Mouse (Mus musculus) neural tube, embryonic 14.5 days (tissue): ENCODE data around the gene Olfr801. TPM values are rescaled to one million over a fixed set of nuclear protein-coding genes. Genes with fewer than 3 reads are reported as not detected.

ENCODE experiments used
- ATAC-seq: fragments of 200-750 bp; cut with Nextera tagmentation; 2 replicates; pipeline ENCODE4 v1.8.0; 2017; ENCODE audit warnings: low read depth, mild to moderate bottlenecking, moderate TSS enrichment, moderate library complexity
- H3K27ac ChIP-seq: fragments of 300-500 bp; sonication (generic); 2 replicates; pipeline ENCODE4 v1.5.1; 2014; ENCODE audit warnings: low read depth, mild to moderate bottlenecking, control low read depth, low read length, moderate library complexity, mixed read lengths
- H3K27me3 ChIP-seq: fragments of 300-500 bp; sonication (generic); 2 replicates; pipeline ENCODE4 v1.6.1; 2014; ENCODE audit warnings: low read length; ENCODE audit not compliant: control insufficient read depth, insufficient read depth
- H3K36me3 ChIP-seq: fragments of 300-500 bp; sonication (generic); 2 replicates; pipeline ENCODE4 v1.6.1; 2014; ENCODE audit warnings: low read length, mixed read lengths; ENCODE audit not compliant: control insufficient read depth, insufficient read depth
- H3K4me1 ChIP-seq: fragments of 300-500 bp; sonication (generic); 2 replicates; pipeline ENCODE4 v1.6.1; 2014; ENCODE audit warnings: low read length; ENCODE audit not compliant: control insufficient read depth, insufficient read depth
- H3K4me2 ChIP-seq: fragments of 300-500 bp; sonication (generic); 2 replicates; pipeline ENCODE4 v1.6.1; 2014; ENCODE audit warnings: mild to moderate bottlenecking, low read depth, low read length, control low read depth
- H3K4me3 ChIP-seq: fragments of 300-500 bp; sonication (generic); 2 replicates; pipeline ENCODE4 v1.5.1; 2014; ENCODE audit warnings: low read depth, low read length, control low read depth, mixed read lengths
- H3K9ac ChIP-seq: fragments of 300-500 bp; sonication (generic); replicated peaks from 2 replicates; pipeline ENCODE4 v1.6.1; 2014; ENCODE audit warnings: low read depth, mild to moderate bottlenecking, control low read depth, low read length, mixed read lengths
- H3K9me3 ChIP-seq: fragments of 300-500 bp; sonication (generic); 2 replicates; pipeline ENCODE4 v1.6.1; 2016; ENCODE audit warnings: low read length; ENCODE audit not compliant: control insufficient read depth
- WGBS: fragments of 180-500 bp; shearing (Covaris S2); extraction: QIAGEN DNeasy Blood & Tissue Kit; methylation state at CpG from one replicate; pipeline ENCODE4 v1.1.7; 2014; 5-methylcytosine and 5-hydroxymethylcytosine counted together
- polyA plus RNA-seq: library from polyadenylated mRNA; unstranded; fragments of >200 nt; fragmentation: Nextera tagmentation; extraction: Ambion mirVana; gene quantifications from 2 replicates; pipeline ENCODE4 v1.2.1, GENCODE M21; 2014

Gene Olfr801
- polyA plus RNA-seq: not detected in 2 replicates

DNA sequence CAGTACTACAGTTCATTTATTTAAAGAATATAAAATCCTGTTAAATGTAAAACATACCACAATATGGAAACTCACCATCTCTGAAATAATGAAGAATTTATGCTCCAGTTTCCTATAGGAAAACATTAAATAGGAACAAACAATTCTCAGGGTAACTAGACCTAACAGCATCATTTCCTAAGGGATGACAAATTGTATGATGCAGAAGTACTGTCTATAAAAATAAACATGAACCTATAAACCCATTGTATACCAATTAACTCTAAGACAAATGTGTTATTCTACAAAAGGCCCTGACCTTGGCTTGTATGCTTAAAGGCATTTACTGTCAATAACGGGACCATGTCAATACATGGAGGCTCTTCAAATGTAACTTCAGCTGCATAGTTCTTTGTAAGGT lies at the start of gene Olfr801:
Gene Olfr801, minus strand, starts transcription at position 101 of the 400 bp plus-strand sequence.
- no peaks in the 10 kb centered on the region for H3K9me3 ChIP-seq
- H3K27ac ChIP-seq: no peak within 1 kb of the TSS
- WGBS: 84% methylated on average over 1 of the region's 1 CpGs
- H3K4me1 ChIP-seq: no peaks in the 10 kb centered on the region
- ATAC-seq: no peak
- H3K36me3 ChIP-seq: no peaks in the 10 kb centered on the region
- no peak within 1 kb of the TSS for H3K9ac ChIP-seq
- no peak within 1 kb of the TSS for H3K4me3 ChIP-seq
- H3K27me3 ChIP-seq: no peaks in the 10 kb centered on the region
- H3K4me2 ChIP-seq: no peak within 1 kb of the TSS

- H3K36me3 ChIP-seq: no peaks in the 10 kb centered on the region
- H3K4me2 ChIP-seq: no peak within 1 kb of the TSS
- no peaks in the 10 kb centered on the region for H3K9me3 ChIP-seq
- H3K27me3 ChIP-seq: no peaks in the 10 kb centered on the region
- H3K9ac ChIP-seq: no peak within 1 kb of the TSS
- no peak within 1 kb of the TSS for H3K4me3 ChIP-seq
- no peaks in the 10 kb centered on the region for H3K4me1 ChIP-seq
- ATAC-seq: no peak
- H3K27ac ChIP-seq: no peak within 1 kb of the TSS
Observed at GRCm38 (mm10) chr10:129702910-129703309, 29.2 kb upstream of the Olfr801 start, which contains the start of gene Olfr804. TSS of gene Olfr804 (plus strand) at chr10:129703210.

DNA sequence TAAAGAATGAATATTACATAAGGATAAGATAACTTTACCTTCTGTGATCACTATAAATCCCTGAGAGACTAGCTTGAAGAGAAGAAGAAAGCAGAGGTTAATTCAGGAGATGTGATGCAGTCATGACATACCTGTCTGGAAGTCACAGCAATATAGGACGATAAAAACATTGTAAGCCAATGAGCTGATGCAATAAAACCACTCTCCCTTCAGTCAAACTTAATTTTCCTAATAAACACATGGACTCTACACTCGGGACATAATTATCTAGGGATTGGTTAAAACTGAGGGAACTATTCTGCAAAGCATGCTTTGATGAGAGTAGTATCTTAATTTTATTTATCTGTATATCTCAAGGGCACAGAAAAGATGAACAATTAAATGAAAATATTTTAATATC lies 20.5 kb upstream of the Olfr801 start, which contains the start of gene Olfr803:
Gene Olfr803, minus strand, starts transcription at position 101 of the 400 bp plus-strand sequence.
- Histone ChIP-seq H3K4me1 (no peaks in the 10 kb centered on the region), H3K9me3 (no peaks in the 10 kb centered on the region), H3K27ac (no peak within 1 kb of the TSS), H3K27me3 (no peaks in the 10 kb centered on the region), H3K36me3 (no peaks in the 10 kb centered on the region), H3K4me2 (no peak within 1 kb of the TSS), H3K4me3 (no peak within 1 kb of the TSS), H3K9ac (no peak within 1 kb of the TSS)
- no peak for ATAC-seq
- WGBS: 85% methylated on average over 2 of the region's 2 CpGs

DNA sequence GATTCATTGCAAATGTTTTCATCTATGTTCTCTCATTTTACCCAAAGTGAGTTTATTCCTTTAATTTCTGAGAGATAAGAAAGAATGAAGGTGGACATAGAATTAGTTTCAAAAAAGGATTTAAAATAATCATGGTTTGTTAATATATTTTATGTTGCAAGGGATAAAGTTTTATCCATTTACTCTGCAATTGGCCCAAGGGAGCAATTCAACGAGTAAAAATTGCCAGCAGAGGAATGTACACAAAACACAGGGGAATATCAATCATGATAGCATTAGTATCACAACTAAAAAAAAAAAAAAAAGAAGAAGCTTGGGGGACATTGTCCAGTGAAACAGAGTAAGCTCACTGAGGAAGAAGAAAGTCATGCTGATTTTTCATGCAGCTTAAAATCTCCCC lies 14.4 kb upstream of the Olfr801 start, which contains the start of gene Olfr802:
Gene Olfr802, minus strand, starts transcription at position 101 of the 400 bp plus-strand sequence.
- ATAC-seq: no peak
- H3K36me3 ChIP-seq: no peaks in the 10 kb centered on the region
- no peak within 1 kb of the TSS for H3K27ac ChIP-seq
- no peak within 1 kb of the TSS for H3K9ac ChIP-seq
- H3K4me2 ChIP-seq: no peak within 1 kb of the TSS
- H3K4me3 ChIP-seq: no peak within 1 kb of the TSS
- H3K9me3 ChIP-seq: no peaks in the 10 kb centered on the region
- H3K4me1 ChIP-seq: no peaks in the 10 kb centered on the region
- WGBS: 64% methylated on average over 1 of the region's 1 CpGs
- H3K27me3 ChIP-seq: no peaks in the 10 kb centered on the region

GRCm38 (mm10) chr10:129657394-129657793 lies 16.3 kb downstream of the Olfr801 start, which contains the start of gene Olfr800:
TSS of gene Olfr800 (plus strand) at chr10:129657694.
- Histone ChIP-seq H3K9ac (no peak within 1 kb of the TSS), H3K27me3 (no peaks in the 10 kb centered on the region), H3K9me3 (no peaks in the 10 kb centered on the region), H3K27ac (no peak within 1 kb of the TSS), H3K36me3 (no peaks in the 10 kb centered on the region), H3K4me2 (no peak within 1 kb of the TSS), H3K4me1 (no peaks in the 10 kb centered on the region), H3K4me3 (no peak within 1 kb of the TSS)
- no peak for ATAC-seq

- Histone ChIP-seq H3K4me3 (no peak overlapping the region), H3K4me1 (no peaks in the 10 kb centered on the region), H3K27ac (no peak overlapping the region), H3K36me3 (no peaks in the 10 kb centered on the region), H3K9me3 (no peaks in the 10 kb centered on the region), H3K9ac (no peak overlapping the region), H3K27me3 (no peaks in the 10 kb centered on the region), H3K4me2 (no peak overlapping the region)
- no peak for ATAC-seq
- 87% methylated on average over 1 of the region's 1 CpGs for WGBS
Observed at GRCm38 (mm10) chr10:129651763-129652162, 21.9 kb downstream of the Olfr801 start.

- Histone ChIP-seq H3K27ac (no peak within 1 kb of the TSS), H3K36me3 (no peaks in the 10 kb centered on the region), H3K27me3 (no peaks in the 10 kb centered on the region), H3K4me2 (no peak within 1 kb of the TSS), H3K9ac (no peak within 1 kb of the TSS), H3K4me3 (no peak within 1 kb of the TSS), H3K9me3 (no peaks in the 10 kb centered on the region), H3K4me1 (no peaks in the 10 kb centered on the region)
- no peak for ATAC-seq
- 29% methylated on average over 1 of the region's 1 CpGs for WGBS
Observed at GRCm38 (mm10) chr10:129637184-129637583, 36.5 kb downstream of the Olfr801 start, which contains the start of gene Olfr799. TSS of gene Olfr799 (plus strand) at chr10:129637484.

GRCm38 (mm10) chr10:129627834-129628233 lies 45.8 kb downstream of the Olfr801 start, which contains the start of gene Olfr798:
TSS of gene Olfr798 (minus strand) at chr10:129627934.
- Histone ChIP-seq H3K4me2 (no peak within 1 kb of the TSS), H3K27ac (no peak within 1 kb of the TSS), H3K4me3 (no peak within 1 kb of the TSS), H3K27me3 (no peaks in the 10 kb centered on the region), H3K9me3 (no peaks in the 10 kb centered on the region), H3K36me3 (no peaks in the 10 kb centered on the region), H3K9ac (no peak within 1 kb of the TSS), H3K4me1 (no peaks in the 10 kb centered on the region)
- no peak for ATAC-seq
- WGBS: 88% methylated on average over 1 of the region's 1 CpGs

DNA sequence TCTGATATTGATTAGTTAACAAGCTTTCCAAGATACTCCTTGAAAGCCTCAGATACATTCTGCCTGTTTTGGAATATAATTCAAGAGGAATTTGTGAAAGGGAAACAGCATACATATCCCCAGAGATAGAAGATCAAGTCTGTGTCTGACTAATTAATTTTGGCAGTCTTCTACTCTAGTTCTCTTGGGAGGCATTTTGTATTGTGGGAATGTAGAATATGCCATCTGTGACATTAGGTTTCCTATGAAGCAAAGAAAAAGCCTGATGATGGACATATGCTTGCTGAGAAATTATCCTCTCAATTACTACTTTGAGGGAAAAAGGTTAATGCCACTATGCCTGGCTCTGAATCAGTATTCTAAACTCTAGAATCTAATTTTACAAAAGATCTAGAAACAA lies 50.4 kb downstream of the Olfr801 start:
- Histone ChIP-seq H3K27me3 (no peaks in the 10 kb centered on the region), H3K36me3 (no peaks in the 10 kb centered on the region), H3K4me1 (no peaks in the 10 kb centered on the region), H3K27ac (no peak overlapping the region), H3K4me3 (no peak overlapping the region), H3K9me3 (no peaks in the 10 kb centered on the region), H3K4me2 (no peak overlapping the region), H3K9ac (no peak overlapping the region)
- no peak for ATAC-seq
